Mouse (Mus musculus) lung, postnatal 0 days (tissue): Measurements from ENCODE around the gene Irf2.

Experiments used
- CTCF ChIP-seq: IDR thresholded peaks from 2 replicates; pipeline ENCODE4 v1.5.1; 2016; ENCODE audit warnings: antibody characterized with exemption, mild to moderate bottlenecking
- EP300 ChIP-seq: IDR thresholded peaks from 2 replicates; pipeline ENCODE4 v1.6.1; 2016; ENCODE audit warnings: antibody characterized with exemption, mild to moderate bottlenecking, control low read depth

- TF ChIP-seq EP300 (no peak), CTCF (no peak)
Observed at GRCm38 (mm10) chr8:46791664-46792371, 52.3 kb downstream of the Irf2 start.
